ENCODE assay signal across 8 mouse cellular contexts in genomic region chr1:194879324-194880233, GRCm38 (mm10). TPM values are rescaled to one million over a fixed set of nuclear protein-coding genes. Genes with fewer than 3 reads are reported as not detected.
DNase-seq lines count a peak whose midpoint lies in the region; ATAC-seq lines count a peak whose summit lies in the region.

No protein-coding gene starts in this region.

- H3K27ac ChIP-seq in embryonic facial prominence, embryonic 14.5 days (replicated peaks; ENCODE audit: low read depth, low read length), result no peak overlapping the region
- H3K27ac ChIP-seq in kidney, embryonic 14.5 days (ENCODE audit: low read depth, low read length), result no peak overlapping the region
- no peak overlapping the region for H3K27ac ChIP-seq in limb, embryonic 15.5 days

- H3K9me3 ChIP-seq in embryonic facial prominence, embryonic 14.5 days (ENCODE audit: control insufficient read depth, low read length), result no peaks in the 10 kb centered on the region
- no peaks in the 10 kb centered on the region for H3K9me3 ChIP-seq in kidney, embryonic 14.5 days (ENCODE audit: control insufficient read depth, low read length)
- H3K9me3 ChIP-seq in limb, embryonic 15.5 days, result no peaks in the 10 kb centered on the region

- H3K4me2 ChIP-seq in embryonic facial prominence, embryonic 14.5 days (ENCODE audit: low read depth, low read length), result peak overlapping the region; percentile 53
- H3K4me2 ChIP-seq in kidney, embryonic 14.5 days (replicated peaks; ENCODE audit: low read depth, low read length), result peak overlapping the region; percentile 25; the same call in 1 of the 2 replicates
- peak overlapping the region; percentile 47 for H3K4me2 ChIP-seq in limb, embryonic 15.5 days

- H3K9ac ChIP-seq in embryonic facial prominence, embryonic 14.5 days (ENCODE audit: low read depth, low read length), result peak overlapping the region; percentile 43
- H3K9ac ChIP-seq in kidney, embryonic 14.5 days (ENCODE audit: low read depth, low read length), result peak overlapping the region; percentile 35; the same call in 1 of the 2 replicates
- no peak overlapping the region for H3K9ac ChIP-seq in limb, embryonic 15.5 days

- no peaks in the 10 kb centered on the region for H3K36me3 ChIP-seq in embryonic facial prominence, embryonic 14.5 days (ENCODE audit: control insufficient read depth, insufficient read depth, low read length)
- no peaks in the 10 kb centered on the region for H3K36me3 ChIP-seq in kidney, embryonic 14.5 days (ENCODE audit: control insufficient read depth, insufficient read depth, low read length)
- no peaks in the 10 kb centered on the region for H3K36me3 ChIP-seq in limb, embryonic 15.5 days

- H3K4me3 ChIP-seq in embryonic facial prominence, embryonic 14.5 days (ENCODE audit: low read depth, low read length), result no peak overlapping the region
- no peak overlapping the region for H3K4me3 ChIP-seq in kidney, embryonic 14.5 days (ENCODE audit: low read length)
- 0 out of 2 replicates have a peak overlapping the region, but pooled peaks have one; percentile 13 for H3K4me3 ChIP-seq in limb, embryonic 15.5 days

- H3K27me3 ChIP-seq in embryonic facial prominence, embryonic 14.5 days (replicated peaks; ENCODE audit: control insufficient read depth, insufficient read depth, low read length), result no peaks in the 10 kb centered on the region
- no peaks in the 10 kb centered on the region for H3K27me3 ChIP-seq in kidney, embryonic 14.5 days (ENCODE audit: control insufficient read depth, insufficient read depth, low read length)
- no peaks in the 10 kb centered on the region for H3K27me3 ChIP-seq in limb, embryonic 15.5 days

- ATAC-seq in embryonic facial prominence, embryonic 14.5 days (ENCODE audit: low read depth), result peak; percentile 94
- peak; percentile 96 for ATAC-seq in kidney, embryonic 14.5 days (ENCODE audit: low FRiP score, low TSS enrichment)
- peak; percentile 81; the same call in 1 of the 2 replicates for ATAC-seq in limb, embryonic 15.5 days (ENCODE audit: insufficient number of reproducible peaks, low FRiP score, low TSS enrichment, low read depth)

- peak; percentile 98 for DNase-seq in 3T3-L1 (ENCODE audit: low read depth, low spot score)
- peak; percentile 95 for DNase-seq in adrenal gland, postnatal 4 days (ENCODE audit: low spot score in 2 of 2)
- peak; percentile 95 for DNase-seq in embryonic facial prominence, embryonic 14.5 days (ENCODE audit: low spot score)
- DNase-seq in heart, adult 9 months (ENCODE audit: low spot score in 2 of 2), result peak; percentile 93 to 97
- DNase-seq in monocyte, adult 2 months (ENCODE audit: low read depth in 1 of 2, low spot score in 2 of 2), result peak; percentile 75 to 90
- DNase-seq in spleen, postnatal 36 days (ENCODE audit: low spot score in 2 of 2), result peak; percentile 87 to 88

- no peaks in the 10 kb centered on the region for H3K4me1 ChIP-seq in embryonic facial prominence, embryonic 14.5 days (ENCODE audit: control insufficient read depth, insufficient read depth, low read length)
- 0 out of 2 replicates have a peak, but pooled peaks cover 3% of the 10 kb centered on the region for H3K4me1 ChIP-seq in kidney, embryonic 14.5 days (ENCODE audit: control insufficient read depth, insufficient read depth, low read length)
- H3K4me1 ChIP-seq in limb, embryonic 15.5 days, result peaks cover 7% of the 10 kb centered on the region

- WGBS in embryonic facial prominence, embryonic 14.5 days, result 20% methylated on average over 22 of the region's 22 CpGs
- WGBS in kidney, embryonic 14.5 days, result 21% methylated on average over 22 of the region's 22 CpGs
- 24% methylated on average over 22 of the region's 22 CpGs for WGBS in limb, embryonic 15.5 days

RNA-seq across cellular contexts. Expression of gene Cd34, which starts 59.0 kb away (rescaled TPM):
- total RNA-seq in adrenal gland, postnatal 4 days (2021), result 100 to 1,000 TPM in 1 of 2 experiments, 10 to 100 TPM in 1; 99.5 to 102 TPM
- 132 and 137 TPM in 2 replicates for polyA plus RNA-seq in embryonic facial prominence, embryonic 14.5 days (2014; fragmentation: Nextera tagmentation; extraction: Ambion mirVana)
- 70.5 and 90.2 TPM in 2 replicates for polyA plus RNA-seq in kidney, embryonic 14.5 days (2014; fragmentation: Nextera tagmentation; extraction: Ambion mirVana)
- 125 and 143 TPM in 2 replicates for polyA plus RNA-seq in limb, embryonic 15.5 days (2015; fragmentation: Nextera tagmentation; extraction: Ambion mirVana)
